Mouse (Mus musculus) CH12.LX (cell line): ENCODE data around the gene Cd300c.

Experiments
- CTCF ChIP-seq, 2 experiments: IDR thresholded peaks in 1 of 2; conservative IDR thresholded peaks in 1 of 2; 2 replicates each; pipeline ENCODE4 v1.5.1; 2011 to 2012; ENCODE audit warnings: low read depth in 2 of 2, low read length in 2 of 2, improper control_type of control experiment in 1 of 2, inconsistent platforms in 1 of 2, mild to moderate bottlenecking in 1 of 2, moderate library complexity in 1 of 2
- EP300 ChIP-seq: IDR thresholded peaks from 2 replicates; pipeline ENCODE4 v1.6.1; 2011; ENCODE audit warnings: low read length, improper control_type of control experiment
- GABPA ChIP-seq: IDR thresholded peaks from 2 replicates; pipeline ENCODE4 v1.6.1; 2012; ENCODE audit warnings: low read depth, low read length, improper control_type of control experiment, inconsistent platforms; ENCODE audit not compliant: insufficient replicate concordance
- HCFC1 ChIP-seq: IDR thresholded peaks from 2 replicates; pipeline ENCODE4 v1.6.1; 2012; ENCODE audit warnings: low read depth, mild to moderate bottlenecking, inconsistent platforms, low read length, improper control_type of control experiment
- NRF1 ChIP-seq: IDR thresholded peaks from 2 replicates; pipeline ENCODE4 v1.6.1; 2014; ENCODE audit warnings: low read depth, mild to moderate bottlenecking, inconsistent platforms, low read length, improper control_type of control experiment, moderate library complexity
- PAX5 ChIP-seq: IDR thresholded peaks from 2 replicates; pipeline ENCODE4 v1.6.1; 2012; ENCODE audit warnings: low read length, inconsistent platforms, mixed read lengths
- POLR2A ChIP-seq: IDR thresholded peaks from 2 replicates; pipeline ENCODE4 v1.6.1; 2011; ENCODE audit warnings: low read depth, mild to moderate bottlenecking, improper control_type of control experiment, low read length
- SIN3A ChIP-seq: IDR thresholded peaks from 2 replicates; pipeline ENCODE4 v1.6.1; 2012; ENCODE audit warnings: low read length, improper control_type of control experiment, inconsistent platforms
- SMC3 ChIP-seq: IDR thresholded peaks from 2 replicates; pipeline ENCODE4 v1.6.1; 2011; ENCODE audit warnings: low read depth, low read length, improper control_type of control experiment
- TCF12 ChIP-seq: IDR thresholded peaks from 2 replicates; pipeline ENCODE4 v1.6.1; 2014; ENCODE audit warnings: low read depth, mild to moderate bottlenecking, inconsistent platforms, low read length, improper control_type of control experiment

DNA sequence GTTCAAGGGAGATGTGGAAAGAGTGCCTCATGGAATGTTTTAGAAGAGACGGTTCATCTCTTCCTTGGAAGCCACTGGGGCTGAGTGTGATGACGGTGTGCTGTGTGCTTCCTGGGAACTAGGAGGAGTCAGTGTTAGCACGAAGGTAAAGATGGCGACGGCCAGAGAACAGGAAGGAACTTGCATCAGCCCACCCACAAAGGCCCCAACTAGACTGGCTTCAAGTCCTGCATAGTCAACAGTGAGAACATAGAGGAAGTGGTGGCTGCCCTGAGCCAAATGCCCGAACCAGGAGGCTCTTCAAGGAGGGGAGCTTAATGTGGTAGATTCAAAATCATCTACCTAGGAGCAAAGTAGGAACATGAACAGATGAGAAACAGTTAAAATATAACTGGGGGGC lies 51.8 kb downstream of the Cd300c start:
- no peak for TF ChIP-seq SMC3
- no peak for TF ChIP-seq CTCF (conservative IDR thresholded peaks at IDR 0.05 in 1 of 2, IDR thresholded peaks at IDR 0.05 in 1 of 2; ENCODE audit: low read depth in 2 of 2, low read length in 2 of 2)
- no peak for TF ChIP-seq TCF12
- TF ChIP-seq EP300: no peak
- TF ChIP-seq PAX5: no peak
- TF ChIP-seq HCFC1: no peak
- no peak for TF ChIP-seq SIN3A
- no peak for TF ChIP-seq NRF1
- no peak for TF ChIP-seq GABPA
- TF ChIP-seq POLR2A: no peak
